Mouse (Mus musculus) midbrain, embryonic 12.5 days (tissue): Measurements from ENCODE around the gene Fkbp14. TPM values are rescaled to one million over a fixed set of nuclear protein-coding genes. Genes with fewer than 3 reads are reported as not detected.
A peak's percentile ranks its signal among the peaks of the same experiment; 100 is the strongest.

Source experiments
- ATAC-seq: fragments of 200-750 bp; cut with Nextera tagmentation; 2 replicates; pipeline ENCODE4 v1.8.0; 2017; ENCODE audit warnings: low read depth, moderate TSS enrichment, moderate library complexity; ENCODE audit not compliant: low FRiP score
- H3K27ac ChIP-seq: fragments of 300-500 bp; sonication (generic); replicated peaks from 2 replicates; pipeline ENCODE4 v1.5.1; 2016; ENCODE audit warnings: mild to moderate bottlenecking
- H3K27me3 ChIP-seq: fragments of 300-500 bp; sonication (generic); 2 replicates; pipeline ENCODE4 v1.6.1; 2016; ENCODE audit warnings: mild to moderate bottlenecking
- H3K36me3 ChIP-seq: fragments of 300-500 bp; sonication (generic); 2 replicates; pipeline ENCODE4 v1.6.1; 2016
- H3K4me1 ChIP-seq: fragments of 300-500 bp; sonication (generic); 2 replicates; pipeline ENCODE4 v1.6.1; 2016
- H3K4me2 ChIP-seq: fragments of 300-500 bp; sonication (generic); replicated peaks from 2 replicates; pipeline ENCODE4 v1.6.1; 2016; ENCODE audit warnings: mild to moderate bottlenecking, moderate library complexity
- H3K4me3 ChIP-seq: fragments of 300-500 bp; sonication (generic); 2 replicates; pipeline ENCODE4 v1.5.1; 2016; ENCODE audit warnings: mild to moderate bottlenecking
- H3K9ac ChIP-seq: fragments of 300-500 bp; sonication (generic); replicated peaks from 2 replicates; pipeline ENCODE4 v1.6.1; 2016; ENCODE audit warnings: mild to moderate bottlenecking, moderate library complexity
- H3K9me3 ChIP-seq: fragments of 300-500 bp; sonication (generic); 2 replicates; pipeline ENCODE4 v1.6.1; 2016; ENCODE audit warnings: mild to moderate bottlenecking
- WGBS: fragments of 180-500 bp; shearing (Covaris S2); methylation state at CpG from one replicate; pipeline ENCODE4 v1.1.7; 2016; 5-methylcytosine and 5-hydroxymethylcytosine counted together
- polyA plus RNA-seq: library from polyadenylated mRNA; unstranded; fragments of >200 nt; fragmentation: Nextera tagmentation; extraction: Ambion mirVana; gene quantifications from 2 replicates; pipeline ENCODE4 v1.2.1, GENCODE M21; 2016

The Fkbp14 gene
- 15.7 and 16.3 TPM in 2 replicates for polyA plus RNA-seq

DNA sequence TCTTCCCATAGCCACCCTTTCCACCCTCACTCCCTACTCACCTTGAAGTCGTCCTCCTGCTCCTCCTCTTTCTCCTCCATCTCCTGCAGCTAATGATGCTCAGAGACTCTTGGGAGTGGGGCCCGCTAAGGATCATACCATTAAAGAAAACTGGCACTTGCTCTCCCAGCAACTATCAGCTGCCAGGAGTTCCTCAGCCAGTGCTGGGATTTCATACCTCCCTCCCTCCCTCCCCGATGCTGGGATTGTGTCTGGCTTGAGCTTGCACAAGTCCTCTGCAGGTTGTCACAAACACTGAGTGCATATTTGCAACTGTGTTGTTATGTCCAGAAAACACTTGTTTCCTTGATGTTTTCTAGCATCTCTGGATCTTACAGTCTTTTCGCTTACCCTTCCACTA, at the start of gene Fkbp14:
Gene Fkbp14, minus strand, starts transcription at position 101 of the 400 bp plus-strand sequence.
- H3K4me3 ChIP-seq, result peak within 1 kb of the TSS; percentile 91; the same call in 1 of the 2 replicates
- H3K9ac ChIP-seq, result peak within 1 kb of the TSS; percentile 90; the same call in 1 of the 2 replicates
- no peaks in the 10 kb centered on the region for H3K36me3 ChIP-seq
- H3K4me2 ChIP-seq, result peak within 1 kb of the TSS; percentile 54
- no peak for ATAC-seq
- no peaks in the 10 kb centered on the region for H3K27me3 ChIP-seq
- no peaks in the 10 kb centered on the region for H3K9me3 ChIP-seq
- H3K4me1 ChIP-seq, result peaks cover 31% of the 10 kb centered on the region
- no peak within 1 kb of the TSS for H3K27ac ChIP-seq
- 83% methylated on average over 4 of the region's 4 CpGs for WGBS

DNA sequence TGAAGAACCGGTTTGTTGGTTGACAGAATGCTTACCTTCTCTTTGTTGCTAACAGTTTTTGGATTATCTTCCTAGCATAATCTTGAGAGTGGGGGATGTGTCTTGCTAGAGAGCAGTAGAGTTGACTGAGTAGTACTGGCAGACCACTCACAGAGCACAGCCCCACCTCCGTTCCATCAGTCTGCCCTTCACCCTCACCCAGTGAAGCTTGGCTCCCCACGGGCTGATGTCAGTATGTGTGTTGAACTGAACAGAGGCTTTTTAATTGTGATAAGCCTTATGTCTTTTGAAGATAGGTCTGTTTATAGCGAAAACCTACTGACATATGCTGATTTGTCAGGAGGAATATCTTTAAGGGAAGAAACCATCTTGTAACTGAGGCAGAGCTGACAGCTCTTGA, 46.1 kb upstream of the Fkbp14 start:
- ATAC-seq, result no peak
- H3K4me1 ChIP-seq, result no peaks in the 10 kb centered on the region
- no peaks in the 10 kb centered on the region for H3K27me3 ChIP-seq
- no peak overlapping the region for H3K27ac ChIP-seq
- WGBS, result 90% methylated on average over 4 of the region's 4 CpGs
- H3K9ac ChIP-seq, result no peak overlapping the region
- no peak overlapping the region for H3K4me3 ChIP-seq
- H3K4me2 ChIP-seq, result no peak overlapping the region
- no peaks in the 10 kb centered on the region for H3K9me3 ChIP-seq
- 0 out of 2 replicates have a peak, but pooled peaks cover 6% of the 10 kb centered on the region for H3K36me3 ChIP-seq

DNA sequence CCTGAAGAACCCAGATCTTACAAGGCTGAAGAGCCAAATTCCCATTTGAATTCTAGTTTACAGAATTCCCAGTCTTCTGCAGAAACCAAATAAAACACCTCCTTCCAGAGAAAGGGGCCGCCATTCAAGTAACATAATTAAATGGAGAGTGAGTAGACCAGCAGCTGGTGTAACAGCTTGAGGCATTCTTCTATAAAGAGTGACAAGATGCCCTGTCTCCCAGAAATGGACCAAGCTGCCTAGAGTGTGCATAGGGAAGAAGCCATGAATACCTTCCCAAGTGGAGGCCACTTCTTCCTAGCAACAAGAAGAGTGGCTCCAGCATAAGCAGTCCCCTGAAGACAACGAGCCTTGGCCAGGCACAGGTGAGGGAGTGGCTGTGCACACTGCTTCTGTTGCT, 44.8 kb upstream of the Fkbp14 start:
- Histone ChIP-seq H3K27me3 (no peaks in the 10 kb centered on the region), H3K9ac (no peak overlapping the region), H3K4me1 (no peaks in the 10 kb centered on the region), H3K36me3 (0 out of 2 replicates have a peak, but pooled peaks cover 7% of the 10 kb centered on the region), H3K4me2 (no peak overlapping the region), H3K4me3 (no peak overlapping the region), H3K9me3 (no peaks in the 10 kb centered on the region), H3K27ac (no peak overlapping the region)
- WGBS, result 84% methylated on average over 2 of the region's 2 CpGs
- no peak for ATAC-seq

DNA sequence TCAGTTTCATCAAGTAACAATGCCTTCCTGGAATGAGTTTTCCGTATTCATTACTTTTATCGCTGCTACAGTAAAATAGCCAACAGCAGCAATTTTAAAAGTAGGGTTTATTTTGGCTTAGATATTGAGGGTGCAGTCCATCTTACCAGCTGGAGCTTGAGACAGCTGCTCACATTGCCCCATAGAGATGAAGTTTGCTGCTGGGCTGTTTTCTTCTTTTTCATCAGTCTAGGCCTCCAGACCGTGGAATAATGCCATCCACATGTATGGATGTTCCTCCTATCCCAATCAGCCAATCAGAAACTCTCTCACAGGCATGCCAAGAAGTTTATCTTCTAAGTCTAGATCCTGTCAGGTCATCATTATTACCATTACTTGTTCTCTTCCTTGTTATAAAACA, 42.8 kb upstream of the Fkbp14 start:
- Histone ChIP-seq H3K9ac (no peak overlapping the region), H3K9me3 (no peaks in the 10 kb centered on the region), H3K4me1 (no peaks in the 10 kb centered on the region), H3K27ac (no peak overlapping the region), H3K4me2 (no peak overlapping the region), H3K4me3 (no peak overlapping the region), H3K27me3 (no peaks in the 10 kb centered on the region), H3K36me3 (0 out of 2 replicates have a peak, but pooled peaks cover 7% of the 10 kb centered on the region)
- no peak for ATAC-seq
- 93% methylated on average over 3 of the region's 3 CpGs for WGBS

DNA sequence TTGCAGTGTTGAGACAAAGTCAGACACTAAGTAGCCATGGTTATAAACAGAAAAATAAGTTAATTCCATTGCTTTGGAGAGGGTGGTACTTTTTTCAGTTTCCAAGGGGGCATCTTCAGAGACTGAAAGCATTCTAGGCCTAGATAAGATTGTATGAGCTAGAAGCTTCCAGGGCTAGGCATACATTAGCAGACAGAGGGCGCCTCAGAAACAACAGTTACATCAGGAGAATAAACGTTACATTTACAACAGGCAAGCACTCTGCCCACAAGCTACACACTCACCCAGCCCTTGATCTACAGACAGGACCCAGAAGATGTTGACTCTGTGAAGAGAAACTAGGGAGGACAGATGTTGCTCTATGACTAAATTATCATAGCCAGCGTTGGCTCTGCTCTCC, 34.4 kb upstream of the Fkbp14 start:
- H3K9me3 ChIP-seq, result no peaks in the 10 kb centered on the region
- H3K4me3 ChIP-seq, result no peak overlapping the region
- H3K4me2 ChIP-seq, result no peak overlapping the region
- H3K27ac ChIP-seq, result no peak overlapping the region
- ATAC-seq, result no peak
- no peak overlapping the region for H3K9ac ChIP-seq
- WGBS, result 50% methylated on average over 3 of the region's 3 CpGs
- no peaks in the 10 kb centered on the region for H3K27me3 ChIP-seq
- no peaks in the 10 kb centered on the region for H3K4me1 ChIP-seq
- H3K36me3 ChIP-seq, result peaks cover 20% of the 10 kb centered on the region

DNA sequence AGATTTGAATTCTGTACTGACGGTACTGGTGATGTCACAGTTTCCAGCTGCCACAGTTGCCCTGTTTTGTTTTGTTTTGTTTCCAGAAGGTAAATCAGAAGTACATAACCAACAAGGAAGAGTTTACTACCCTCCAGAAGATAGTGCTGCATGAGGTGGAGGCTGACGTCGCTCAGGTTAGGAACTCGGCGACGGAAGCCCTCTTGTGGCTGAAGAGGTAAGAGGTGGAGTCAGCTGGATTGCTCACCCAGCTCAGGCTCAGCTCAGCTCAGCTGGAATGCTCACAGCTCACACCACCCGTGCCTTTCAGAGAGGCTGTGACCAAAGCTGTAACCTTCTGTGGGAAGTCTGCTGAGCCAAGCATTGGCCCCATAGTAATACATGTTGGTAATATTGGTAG, 32.6 kb upstream of the Fkbp14 start:
- H3K9ac ChIP-seq, result no peak overlapping the region
- no peak for ATAC-seq

DNA sequence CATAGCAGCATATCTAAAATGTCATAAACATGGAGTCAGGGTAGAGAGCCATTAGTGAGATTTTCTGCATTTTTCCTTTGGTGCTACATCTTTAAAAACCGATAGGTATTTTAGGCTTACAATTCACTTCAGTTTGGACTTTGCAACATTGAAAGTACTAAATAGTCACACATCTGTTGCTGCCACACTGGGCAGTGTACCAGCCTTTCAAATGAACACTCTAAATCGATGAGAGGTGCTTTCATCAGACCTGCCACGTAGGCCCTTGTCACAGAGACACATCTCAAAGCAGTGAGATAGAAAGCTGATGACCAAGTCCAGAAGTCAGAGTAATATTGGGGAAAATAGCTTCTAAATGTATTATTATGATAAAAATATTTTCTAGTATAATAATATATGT, 31.3 kb upstream of the Fkbp14 start:
- Histone ChIP-seq H3K9me3 (no peaks in the 10 kb centered on the region), H3K27ac (no peak overlapping the region), H3K27me3 (no peaks in the 10 kb centered on the region), H3K4me1 (no peaks in the 10 kb centered on the region), H3K36me3 (peaks cover 35% of the 10 kb centered on the region), H3K4me3 (no peak overlapping the region), H3K4me2 (no peak overlapping the region), H3K9ac (no peak overlapping the region)
- no peak for ATAC-seq
- 87% methylated on average over 3 of the region's 3 CpGs for WGBS

More for the DNA sequence above, 32.6 kb upstream of the Fkbp14 start:
- Histone ChIP-seq H3K36me3 (peaks cover 27% of the 10 kb centered on the region), H3K27me3 (no peaks in the 10 kb centered on the region), H3K4me3 (no peak overlapping the region), H3K9me3 (no peaks in the 10 kb centered on the region), H3K27ac (no peak overlapping the region), H3K4me2 (no peak overlapping the region), H3K4me1 (no peaks in the 10 kb centered on the region)
- WGBS, result 33% methylated on average over 7 of the region's 7 CpGs

DNA sequence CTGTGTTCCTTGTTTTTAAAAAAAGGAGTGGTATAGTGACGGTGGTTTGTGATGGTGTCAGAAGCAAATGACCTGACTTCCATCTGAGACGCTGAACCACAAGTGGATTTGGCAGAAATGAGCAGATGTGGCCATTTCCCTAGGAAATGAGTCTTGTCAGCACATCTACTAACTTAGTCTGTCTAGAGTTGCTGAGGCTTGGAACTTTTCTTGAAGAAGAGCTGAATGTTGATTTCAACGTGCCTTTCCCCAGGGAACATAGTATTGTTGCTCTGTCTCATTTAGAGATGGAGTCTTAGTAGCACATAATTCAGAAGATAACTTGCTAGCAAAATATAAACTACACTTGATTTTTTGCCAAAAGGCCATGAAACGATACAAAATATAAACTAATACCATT, 23.2 kb upstream of the Fkbp14 start:
- 90% methylated on average over 4 of the region's 4 CpGs for WGBS
- Histone ChIP-seq H3K9ac (no peak overlapping the region), H3K36me3 (peaks cover 33% of the 10 kb centered on the region; the same call in 1 of the 2 replicates), H3K27me3 (no peaks in the 10 kb centered on the region), H3K4me3 (no peak overlapping the region), H3K9me3 (no peaks in the 10 kb centered on the region), H3K27ac (no peak overlapping the region), H3K4me1 (no peaks in the 10 kb centered on the region), H3K4me2 (no peak overlapping the region)
- no peak for ATAC-seq

DNA sequence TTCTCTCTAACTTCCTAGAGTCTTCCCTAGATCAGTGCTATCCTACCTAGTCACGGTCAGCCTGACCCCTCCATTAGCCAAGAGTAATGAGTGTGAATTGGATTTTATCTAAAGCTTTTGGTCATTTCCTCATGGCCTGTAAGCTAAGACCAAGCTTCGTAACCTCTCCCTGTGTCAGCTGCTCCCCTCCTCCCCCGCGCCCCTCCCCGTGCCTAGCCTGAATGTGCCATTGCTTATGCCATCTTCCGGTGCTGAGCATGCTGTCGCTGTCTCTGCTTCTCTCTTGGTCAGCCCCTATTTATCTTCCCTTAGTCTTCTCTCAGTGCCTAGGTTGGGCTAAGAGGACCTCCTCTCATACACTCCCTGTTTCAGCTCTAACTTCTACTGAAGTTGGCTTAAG, 22.4 kb upstream of the Fkbp14 start:
- no peak overlapping the region for H3K4me2 ChIP-seq
- no peak overlapping the region for H3K9ac ChIP-seq
- no peaks in the 10 kb centered on the region for H3K27me3 ChIP-seq
- no peak overlapping the region for H3K27ac ChIP-seq
- no peak for ATAC-seq
- H3K36me3 ChIP-seq, result peaks cover 27% of the 10 kb centered on the region; the same call in 1 of the 2 replicates
- WGBS, result 91% methylated on average over 7 of the region's 7 CpGs
- H3K9me3 ChIP-seq, result no peaks in the 10 kb centered on the region
- no peak overlapping the region for H3K4me3 ChIP-seq
- H3K4me1 ChIP-seq, result no peaks in the 10 kb centered on the region

DNA sequence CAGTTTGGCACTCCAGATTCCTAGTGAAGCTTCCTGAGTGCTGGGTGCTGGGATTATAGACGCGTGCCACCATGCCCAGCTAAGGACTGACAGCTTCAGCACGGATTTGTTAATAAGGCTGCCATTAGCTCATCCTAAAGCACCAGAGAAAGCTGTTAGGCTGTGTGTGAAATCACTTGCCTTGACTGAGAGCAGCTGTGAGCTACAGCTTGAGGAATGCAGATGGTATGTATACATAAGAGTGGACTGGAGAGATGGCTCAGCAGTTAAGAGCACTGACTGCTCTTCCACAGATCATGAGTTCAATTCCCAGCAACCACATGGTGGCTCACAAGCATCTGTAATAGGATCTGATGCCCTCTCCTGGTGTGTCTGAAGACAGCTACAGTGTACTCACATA, 20.3 kb upstream of the Fkbp14 start:
- no peak overlapping the region for H3K27ac ChIP-seq
- no peak overlapping the region for H3K4me2 ChIP-seq
- no peak overlapping the region for H3K4me3 ChIP-seq
- no peak overlapping the region for H3K9ac ChIP-seq
- no peaks in the 10 kb centered on the region for H3K4me1 ChIP-seq
- H3K27me3 ChIP-seq, result no peaks in the 10 kb centered on the region
- no peak for ATAC-seq
- 84% methylated on average over 3 of the region's 3 CpGs for WGBS
- H3K9me3 ChIP-seq, result no peaks in the 10 kb centered on the region
- H3K36me3 ChIP-seq, result peaks cover 18% of the 10 kb centered on the region; the same call in 1 of the 2 replicates

DNA sequence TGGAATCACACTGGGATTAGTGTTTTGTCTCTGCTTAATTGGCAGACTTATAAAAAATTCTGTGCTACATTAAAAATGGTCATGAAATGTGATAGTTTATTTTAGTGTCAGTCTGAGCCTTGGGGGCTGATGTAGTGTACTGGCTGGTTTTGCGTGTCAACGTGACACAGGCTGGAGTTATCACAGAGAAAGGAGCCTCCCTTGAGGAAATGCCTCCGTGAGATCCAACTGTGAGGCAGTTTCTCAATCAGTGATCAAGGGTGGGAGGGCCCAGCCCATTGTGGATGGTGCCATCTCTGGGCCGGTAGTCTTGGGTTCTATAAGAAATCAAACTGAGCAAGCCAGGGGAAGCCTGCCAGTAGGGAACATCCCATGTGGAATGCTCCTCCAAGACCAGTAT, 9.1 kb upstream of the Fkbp14 start:
- no peak overlapping the region for H3K27ac ChIP-seq
- no peak overlapping the region for H3K4me2 ChIP-seq
- 63% methylated on average over 4 of the region's 4 CpGs for WGBS
- no peak for ATAC-seq
- no peak overlapping the region for H3K4me3 ChIP-seq
- peaks cover 2% of the 10 kb centered on the region; the same call in 1 of the 2 replicates for H3K36me3 ChIP-seq
- H3K4me1 ChIP-seq, result no peaks in the 10 kb centered on the region
- peaks cover 12% of the 10 kb centered on the region; the same call in 1 of the 2 replicates for H3K9me3 ChIP-seq
- H3K27me3 ChIP-seq, result no peaks in the 10 kb centered on the region
- no peak overlapping the region for H3K9ac ChIP-seq

DNA sequence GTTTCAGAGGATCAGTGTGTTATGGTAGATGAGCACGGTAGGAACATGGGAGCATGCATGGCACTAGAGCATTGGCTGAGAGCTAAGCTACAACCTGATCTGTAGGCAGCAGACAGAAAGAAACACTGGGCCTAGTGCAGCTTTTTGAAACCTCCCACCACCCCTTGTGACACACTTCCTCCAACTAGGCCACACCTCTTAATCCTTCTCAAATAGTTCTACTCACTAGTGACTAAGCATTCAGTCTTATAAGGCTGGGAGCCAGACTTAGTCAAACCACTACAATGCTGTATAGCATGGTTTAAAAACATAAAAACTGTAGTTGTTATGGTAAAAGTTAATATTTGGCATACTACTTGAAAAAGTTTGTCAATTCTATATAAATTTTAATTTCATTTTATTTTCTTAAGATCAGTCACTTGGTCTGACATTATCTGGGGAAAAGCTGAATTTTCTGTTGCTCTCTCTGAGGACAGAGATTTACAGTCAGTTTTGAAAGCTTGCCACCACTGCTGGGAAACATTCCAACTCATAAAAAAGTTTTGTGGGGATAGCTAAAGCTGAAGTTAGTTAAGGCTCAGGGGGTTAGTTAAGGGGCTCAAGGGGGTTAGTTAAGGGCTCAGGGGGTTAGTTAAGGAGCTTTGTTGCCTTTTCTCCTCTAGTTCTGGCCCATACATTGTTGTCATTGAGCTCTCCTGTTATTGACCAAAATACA, 7.0 kb upstream of the Fkbp14 start:
- H3K27ac ChIP-seq, result no peak overlapping the region
- no peak overlapping the region for H3K9ac ChIP-seq
- H3K4me2 ChIP-seq, result no peak overlapping the region
- H3K4me1 ChIP-seq, result no peaks in the 10 kb centered on the region
- no peak for ATAC-seq
- 94% methylated on average over 1 of the region's 1 CpGs for WGBS
- no peak overlapping the region for H3K4me3 ChIP-seq
- peaks cover 2% of the 10 kb centered on the region; the same call in 1 of the 2 replicates for H3K36me3 ChIP-seq
- H3K27me3 ChIP-seq, result no peaks in the 10 kb centered on the region
- peaks cover 7% of the 10 kb centered on the region; the same call in 1 of the 2 replicates for H3K9me3 ChIP-seq
